Mouse (Mus musculus): ENCODE measurements at regions not wholly inside any gene's neighbourhood (a gene's known extent, or its start where the extent isn't known, plus 50 kb on each side); places are given as distances from the start of the nearest gene placed in this dataset.
A peak's percentile ranks its signal among the peaks of the same experiment; 100 is the strongest.

DNA sequence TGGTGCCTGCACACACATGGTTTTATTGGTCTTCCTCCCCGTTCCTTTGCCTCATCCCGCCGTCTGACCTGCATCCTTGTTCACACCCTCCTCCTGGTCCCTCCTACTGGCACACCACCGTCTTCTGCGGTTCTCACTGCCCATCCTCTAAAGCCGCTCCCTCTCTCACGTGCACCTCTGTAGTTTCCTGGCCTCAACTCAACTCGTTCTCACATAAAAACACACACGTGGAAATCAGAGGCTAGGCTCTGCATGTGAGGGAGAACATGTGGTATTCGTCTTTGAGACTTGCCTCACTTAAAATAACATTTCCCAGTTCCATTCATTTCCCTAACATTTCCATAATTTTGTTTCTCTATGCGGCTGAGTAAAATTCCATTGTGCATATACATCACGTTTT, 69.5 kb downstream of the Aldh8a1 start:
- TF ChIP-seq CTCF (IDR thresholded peaks at IDR 0.05; ENCODE audit: borderline replicate concordance, extremely low read depth, insufficient read depth, insufficient read length) (no peak), POLR2A (IDR thresholded peaks at IDR 0.05; ENCODE audit: borderline replicate concordance, extremely low read depth, insufficient read depth, insufficient read length, poor library complexity, severe bottlenecking) (no peak)
- DNase-seq (ENCODE audit: low read depth) = no peak

DNA sequence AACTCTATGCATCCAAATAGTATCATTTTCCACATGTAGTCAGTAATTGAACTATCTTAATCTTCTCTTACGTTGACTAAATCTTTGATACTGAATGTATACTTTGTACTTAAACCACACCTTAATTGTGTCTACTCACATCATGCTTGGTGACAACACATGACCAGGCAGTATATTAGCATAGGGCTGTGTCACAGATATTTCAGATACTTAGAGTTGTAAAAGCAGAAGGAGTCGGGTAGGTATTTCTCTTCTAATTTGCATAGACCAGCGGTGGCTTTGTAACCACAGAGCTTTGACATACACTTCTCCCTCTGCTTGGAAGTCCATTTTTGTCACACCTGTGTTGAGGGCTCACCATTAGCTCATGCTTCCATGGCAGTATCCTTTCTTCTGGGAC, 71.0 kb downstream of the Aldh8a1 start:
- no peak for TF ChIP-seq CTCF (IDR thresholded peaks at IDR 0.05; ENCODE audit: borderline replicate concordance, extremely low read depth, insufficient read depth, insufficient read length)
- TF ChIP-seq POLR2A (IDR thresholded peaks at IDR 0.05; ENCODE audit: borderline replicate concordance, extremely low read depth, insufficient read depth, insufficient read length, poor library complexity, severe bottlenecking) = no peak

DNA sequence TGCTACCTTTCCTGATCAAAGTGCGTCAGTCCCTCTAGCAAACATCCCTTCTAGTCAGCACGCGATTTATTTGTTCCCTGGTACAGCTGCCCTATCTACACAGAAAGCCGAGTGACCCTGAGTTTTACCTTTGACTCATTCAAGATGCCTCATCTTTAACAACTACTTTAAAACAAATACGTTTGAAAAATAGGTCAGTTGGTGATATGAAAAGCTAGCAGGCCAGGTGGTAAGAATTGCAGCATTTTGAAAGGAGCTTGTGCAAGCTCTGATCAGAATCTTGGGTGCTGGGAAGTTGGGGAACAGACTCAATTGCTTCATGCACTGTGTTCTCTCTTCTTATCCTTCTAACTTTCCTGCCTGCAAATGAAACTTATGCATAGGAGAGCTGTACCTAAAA, 71.9 kb downstream of the Aldh8a1 start:
- no peak for TF ChIP-seq CTCF (IDR thresholded peaks at IDR 0.05; ENCODE audit: borderline replicate concordance, extremely low read depth, insufficient read depth, insufficient read length)
- TF ChIP-seq POLR2A (IDR thresholded peaks at IDR 0.05; ENCODE audit: borderline replicate concordance, extremely low read depth, insufficient read depth, insufficient read length, poor library complexity, severe bottlenecking) = no peak
- DNase-seq (ENCODE audit: low read depth) = no peak

More for the DNA sequence above, 71.0 kb downstream of the Aldh8a1 start:
- DNase-seq (ENCODE audit: low read depth) = no peak

- no peak for DNase-seq (ENCODE audit: low read depth)
These were observed 75.5 kb downstream of the Aldh8a1 start for GRCm38 (mm10) chr10:21452611-21453010.

DNA sequence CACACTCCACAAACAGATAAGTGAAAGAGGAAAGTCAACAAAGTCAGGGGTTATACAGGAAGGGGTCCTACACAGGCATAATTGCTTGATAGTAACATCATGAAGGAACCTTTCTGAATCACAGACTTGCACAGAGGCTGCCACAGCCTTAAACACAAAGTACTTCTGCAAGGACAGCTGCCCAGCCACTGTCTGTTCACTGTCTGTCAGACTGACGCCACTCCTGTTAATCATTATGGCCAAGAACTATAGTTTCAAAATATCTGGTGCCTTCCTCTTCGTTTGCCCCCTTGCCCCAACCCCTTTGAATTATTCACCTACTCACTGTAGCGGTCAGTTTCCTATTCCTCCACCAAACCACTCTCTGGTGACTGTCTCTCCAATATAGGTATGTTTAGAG, 76.4 kb downstream of the Aldh8a1 start:
- no peak for TF ChIP-seq CTCF (IDR thresholded peaks at IDR 0.05; ENCODE audit: borderline replicate concordance, extremely low read depth, insufficient read depth, insufficient read length)
- TF ChIP-seq POLR2A (IDR thresholded peaks at IDR 0.05; ENCODE audit: borderline replicate concordance, extremely low read depth, insufficient read depth, insufficient read length, poor library complexity, severe bottlenecking) = no peak
- DNase-seq (ENCODE audit: low read depth) = no peak

More at GRCm38 (mm10) chr10:21452611-21453010, 75.5 kb downstream of the Aldh8a1 start:
- TF ChIP-seq CTCF (IDR thresholded peaks at IDR 0.05; ENCODE audit: borderline replicate concordance, extremely low read depth, insufficient read depth, insufficient read length) (no peak), POLR2A (IDR thresholded peaks at IDR 0.05; ENCODE audit: borderline replicate concordance, extremely low read depth, insufficient read depth, insufficient read length, poor library complexity, severe bottlenecking) (no peak)

- no peak for DNase-seq (ENCODE audit: low read depth)
- TF ChIP-seq CTCF (IDR thresholded peaks at IDR 0.05; ENCODE audit: borderline replicate concordance, extremely low read depth, insufficient read depth, insufficient read length) = no peak
- TF ChIP-seq POLR2A (IDR thresholded peaks at IDR 0.05; ENCODE audit: borderline replicate concordance, extremely low read depth, insufficient read depth, insufficient read length, poor library complexity, severe bottlenecking) = no peak
These were observed 77.1 kb downstream of the Aldh8a1 start for GRCm38 (mm10) chr10:21454153-21454552.

- DNase-seq (ENCODE audit: low read depth) = no peak
- TF ChIP-seq POLR2A (IDR thresholded peaks at IDR 0.05; ENCODE audit: borderline replicate concordance, extremely low read depth, insufficient read depth, insufficient read length, poor library complexity, severe bottlenecking) (no peak), CTCF (IDR thresholded peaks at IDR 0.05; ENCODE audit: borderline replicate concordance, extremely low read depth, insufficient read depth, insufficient read length) (no peak)
These were observed 77.7 kb downstream of the Aldh8a1 start for GRCm38 (mm10) chr10:21454757-21455156.

DNA sequence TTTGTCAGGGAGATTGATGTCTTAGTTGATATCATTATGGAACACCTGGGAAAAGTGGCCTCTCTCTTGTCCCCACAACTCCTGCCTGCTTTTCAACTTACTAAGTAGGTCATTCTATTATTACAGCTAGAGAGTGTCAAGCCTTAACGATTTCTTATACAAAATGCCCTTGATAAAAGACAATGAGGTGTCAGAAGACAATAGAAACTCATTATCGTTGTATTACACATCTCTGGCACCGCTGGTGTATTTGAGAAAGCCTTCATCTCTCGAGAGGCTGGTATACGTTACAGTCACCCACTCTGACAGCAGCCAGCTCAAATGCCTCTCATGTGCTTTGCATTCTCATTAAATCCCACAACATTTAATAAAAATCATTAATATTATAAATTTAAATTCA, 78.8 kb downstream of the Aldh8a1 start:
- peak; percentile 61 for DNase-seq (ENCODE audit: low read depth)
- TF ChIP-seq POLR2A (IDR thresholded peaks at IDR 0.05; ENCODE audit: borderline replicate concordance, extremely low read depth, insufficient read depth, insufficient read length, poor library complexity, severe bottlenecking) (no peak), CTCF (IDR thresholded peaks at IDR 0.05; ENCODE audit: borderline replicate concordance, extremely low read depth, insufficient read depth, insufficient read length) (no peak)

DNA sequence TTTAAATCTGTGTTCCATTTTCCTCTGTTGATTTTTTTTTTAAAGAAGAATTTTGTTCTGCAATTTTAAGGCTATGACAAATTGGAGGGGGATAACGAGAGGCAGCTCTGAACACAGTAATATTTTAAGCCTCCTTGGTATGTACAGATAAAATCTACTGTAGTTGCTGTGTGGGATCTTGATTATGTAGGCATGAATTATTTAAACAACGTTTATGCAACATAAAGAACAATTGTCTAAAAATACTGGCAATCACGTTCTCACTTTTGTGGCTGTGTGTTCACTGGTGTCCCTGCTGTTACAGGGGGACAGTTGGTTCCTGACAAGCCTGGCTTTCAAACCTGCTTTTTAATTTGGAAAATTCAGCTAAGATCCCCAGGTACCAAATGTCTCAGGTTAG, 79.3 kb downstream of the Aldh8a1 start:
- peak; percentile 40 for DNase-seq (ENCODE audit: low read depth)
- no peak for TF ChIP-seq POLR2A (IDR thresholded peaks at IDR 0.05; ENCODE audit: borderline replicate concordance, extremely low read depth, insufficient read depth, insufficient read length, poor library complexity, severe bottlenecking)
- TF ChIP-seq CTCF (IDR thresholded peaks at IDR 0.05; ENCODE audit: borderline replicate concordance, extremely low read depth, insufficient read depth, insufficient read length) = no peak

DNA sequence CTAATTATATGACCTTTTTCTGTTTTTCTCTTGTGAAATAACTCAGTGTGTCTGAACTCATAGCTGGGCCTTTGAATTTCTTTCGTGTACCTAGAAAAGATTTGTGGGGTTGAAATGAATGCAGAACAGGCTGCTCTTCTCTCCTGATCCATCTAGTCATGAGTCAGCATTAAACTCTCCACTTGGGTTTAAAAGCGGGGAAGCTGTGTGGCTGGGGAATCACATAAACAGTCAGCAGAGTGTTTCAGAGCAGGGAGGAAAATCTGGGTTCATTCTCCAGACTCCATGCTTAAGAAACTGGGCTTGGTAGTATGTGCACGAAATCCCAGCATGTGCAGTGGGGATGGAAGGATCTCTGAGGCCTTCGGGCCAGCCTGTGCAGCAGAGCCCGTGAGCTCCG, 79.9 kb downstream of the Aldh8a1 start:
- TF ChIP-seq POLR2A (IDR thresholded peaks at IDR 0.05; ENCODE audit: borderline replicate concordance, extremely low read depth, insufficient read depth, insufficient read length, poor library complexity, severe bottlenecking) (no peak), CTCF (IDR thresholded peaks at IDR 0.05; ENCODE audit: borderline replicate concordance, extremely low read depth, insufficient read depth, insufficient read length) (no peak)
- DNase-seq (ENCODE audit: low read depth) = peak; percentile 51

DNA sequence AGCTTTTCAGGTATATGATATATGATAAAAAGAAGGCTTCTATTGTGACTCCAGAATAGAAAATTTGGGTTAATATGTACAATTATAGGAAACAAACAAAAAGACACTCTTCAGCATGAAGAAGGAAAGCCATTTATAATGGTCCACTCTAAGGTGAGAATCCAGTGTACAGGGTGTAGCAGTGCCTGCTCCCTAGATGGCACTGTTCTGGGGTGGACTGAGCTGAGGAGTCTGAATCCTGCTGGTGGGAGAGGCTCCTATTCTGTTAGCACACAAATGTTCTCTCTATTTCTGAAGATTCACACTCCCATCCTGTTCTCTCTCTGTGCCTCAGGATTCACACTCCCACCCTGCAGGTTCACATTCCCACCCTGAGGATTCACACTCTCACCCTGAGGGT, 81.5 kb downstream of the Aldh8a1 start:
- no peak for DNase-seq (ENCODE audit: low read depth)
- TF ChIP-seq POLR2A (IDR thresholded peaks at IDR 0.05; ENCODE audit: borderline replicate concordance, extremely low read depth, insufficient read depth, insufficient read length, poor library complexity, severe bottlenecking) (no peak), CTCF (IDR thresholded peaks at IDR 0.05; ENCODE audit: borderline replicate concordance, extremely low read depth, insufficient read depth, insufficient read length) (peak; percentile 31; the same call in 1 of the 2 replicates)

GRCm38 (mm10) chr10:21460062-21460461, 83.0 kb downstream of the Aldh8a1 start:
- peak; percentile 69 for DNase-seq (ENCODE audit: low read depth)
- no peak for TF ChIP-seq POLR2A (IDR thresholded peaks at IDR 0.05; ENCODE audit: borderline replicate concordance, extremely low read depth, insufficient read depth, insufficient read length, poor library complexity, severe bottlenecking)

- DNase-seq (ENCODE audit: low read depth) = no peak
- TF ChIP-seq CTCF (IDR thresholded peaks at IDR 0.05; ENCODE audit: borderline replicate concordance, extremely low read depth, insufficient read depth, insufficient read length) (no peak), POLR2A (IDR thresholded peaks at IDR 0.05; ENCODE audit: borderline replicate concordance, extremely low read depth, insufficient read depth, insufficient read length, poor library complexity, severe bottlenecking) (no peak)
These were observed 85.8 kb downstream of the Aldh8a1 start for GRCm38 (mm10) chr10:21462915-21463314.
